18 mouse cellular contexts compared by ENCODE assay signal in genomic region chr16:38761972-38762371, GRCm38 (mm10). TPM values are rescaled to one million over a fixed set of nuclear protein-coding genes. Genes with fewer than 3 reads are reported as not detected.
DNase-seq lines count a peak whose midpoint lies in the region; ATAC-seq and TF ChIP-seq lines count a peak whose summit lies in the region.
"Had no signal": no experiment of that assay in that cellular context is flagged by ENCODE, and none has a peak within 500 bp of the region (broad histone marks: within the 10 kb centered on the region; RNA-seq: fewer than 3 reads in every experiment).

No protein-coding gene starts in this region.

- 0 out of 2 replicates have a peak, but pooled peaks cover 6% of the 10 kb centered on the region for H3K36me3 ChIP-seq in kidney, postnatal 0 days (ENCODE audit: insufficient read depth, low read length)
- H3K36me3 ChIP-seq in kidney, embryonic 14.5 days (ENCODE audit: control insufficient read depth, insufficient read depth, low read length): peaks cover 14% of the 10 kb centered on the region; the same call in 1 of the 2 replicates
- no peaks in the 10 kb centered on the region for H3K36me3 ChIP-seq in lung, embryonic 16.5 days (ENCODE audit: control insufficient read depth, insufficient read depth, low read length)

- DNase-seq in kidney, postnatal 0 days (ENCODE audit: low spot score): no peak
- no peak for DNase-seq in lung, postnatal 4 days
- DNase-seq in lung, postnatal 10 days: peak; percentile 57
- DNase-seq in lung, postnatal 36 days: peak; percentile 54
- DNase-seq in left cerebral cortex, adult 11 months (ENCODE audit: low spot score): no peak
- DNase-seq: adrenal gland, postnatal 10 days; cerebellum, adult 11 months; cerebellum, adult 8-10 months; cerebellum, postnatal 25 days; forebrain, postnatal 0 days; gastrocnemius, postnatal 14 days had no signal

- H3K27me3 ChIP-seq in kidney, postnatal 0 days (ENCODE audit: insufficient read depth, low read length): no peaks in the 10 kb centered on the region
- H3K27me3 ChIP-seq in kidney, embryonic 14.5 days (ENCODE audit: control insufficient read depth, insufficient read depth, low read length): no peaks in the 10 kb centered on the region
- H3K27me3 ChIP-seq in lung, embryonic 16.5 days (ENCODE audit: control insufficient read depth, insufficient read depth, low read depth, low read length): no peaks in the 10 kb centered on the region
- H3K27me3 ChIP-seq: embryonic facial prominence, embryonic 13.5 days; forebrain, embryonic 13.5 days; heart, embryonic 15.5 days; hindbrain, embryonic 13.5 days had no signal

- no peak for ATAC-seq in kidney, postnatal 0 days (replicated peaks; ENCODE audit: low FRiP score, low read depth)
- no peak for ATAC-seq in kidney, embryonic 14.5 days (ENCODE audit: low FRiP score, low TSS enrichment)
- peak; percentile 56 for ATAC-seq in lung, embryonic 16.5 days (ENCODE audit: low read depth)
- ATAC-seq: forebrain, embryonic 13.5 days; forebrain, postnatal 0 days had no signal

- TF ChIP-seq CTCF in kidney, postnatal 0 days (IDR thresholded peaks at IDR 0.05; ENCODE audit: low read depth): no peak

- H3K9ac ChIP-seq in kidney, postnatal 0 days (ENCODE audit: low read depth, low read length): no peak overlapping the region
- H3K9ac ChIP-seq in kidney, embryonic 14.5 days (ENCODE audit: low read depth, low read length): no peak overlapping the region
- no peak overlapping the region for H3K9ac ChIP-seq in lung, embryonic 16.5 days (ENCODE audit: low read length)
- H3K9ac ChIP-seq: embryonic facial prominence, embryonic 13.5 days; forebrain, embryonic 13.5 days; forebrain, postnatal 0 days; heart, embryonic 15.5 days; hindbrain, embryonic 13.5 days had no signal

- WGBS in kidney, postnatal 0 days: 78% methylated on average over 5 of the region's 5 CpGs
- 87% methylated on average over 5 of the region's 5 CpGs for WGBS in kidney, embryonic 14.5 days
- WGBS in lung, embryonic 16.5 days: 75% methylated on average over 5 of the region's 5 CpGs

- H3K9me3 ChIP-seq in kidney, postnatal 0 days (replicated peaks; ENCODE audit: low read length): no peaks in the 10 kb centered on the region
- H3K9me3 ChIP-seq in kidney, embryonic 14.5 days (ENCODE audit: control insufficient read depth, low read length): no peaks in the 10 kb centered on the region
- no peaks in the 10 kb centered on the region for H3K9me3 ChIP-seq in lung, embryonic 16.5 days (ENCODE audit: control insufficient read depth, low read length)
- H3K9me3 ChIP-seq: embryonic facial prominence, embryonic 13.5 days; forebrain, embryonic 13.5 days; heart, embryonic 10.5 days; heart, embryonic 15.5 days; hindbrain, embryonic 13.5 days had no signal

- no peak overlapping the region for H3K4me3 ChIP-seq in kidney, postnatal 0 days (replicated peaks; ENCODE audit: low read depth, low read length)
- H3K4me3 ChIP-seq in kidney, embryonic 14.5 days (ENCODE audit: low read length): no peak overlapping the region
- H3K4me3 ChIP-seq in lung, embryonic 16.5 days (ENCODE audit: low read length): no peak overlapping the region
- H3K4me3 ChIP-seq: embryonic facial prominence, embryonic 13.5 days; forebrain, embryonic 13.5 days; heart, embryonic 10.5 days; heart, embryonic 15.5 days; hindbrain, embryonic 13.5 days had no signal

- H3K4me2 ChIP-seq in kidney, postnatal 0 days (ENCODE audit: low read length): no peak overlapping the region
- H3K4me2 ChIP-seq in kidney, embryonic 14.5 days (replicated peaks; ENCODE audit: low read depth, low read length): no peak overlapping the region
- H3K4me2 ChIP-seq in lung, embryonic 16.5 days (ENCODE audit: low read depth, low read length): no peak overlapping the region
- H3K4me2 ChIP-seq: embryonic facial prominence, embryonic 13.5 days; forebrain, embryonic 13.5 days; heart, embryonic 15.5 days; hindbrain, embryonic 13.5 days had no signal

- H3K4me1 ChIP-seq in kidney, postnatal 0 days (replicated peaks; ENCODE audit: insufficient read depth, low read length): no peaks in the 10 kb centered on the region
- no peaks in the 10 kb centered on the region for H3K4me1 ChIP-seq in kidney, embryonic 14.5 days (ENCODE audit: control insufficient read depth, insufficient read depth, low read length)
- H3K4me1 ChIP-seq in lung, embryonic 16.5 days (replicated peaks; ENCODE audit: control insufficient read depth, insufficient read depth, low read length): peaks cover 15% of the 10 kb centered on the region
- H3K4me1 ChIP-seq: forebrain, embryonic 13.5 days; hindbrain, embryonic 13.5 days had no signal

- peak overlapping the region; percentile 8; the same call in 1 of the 2 replicates for H3K27ac ChIP-seq in kidney, postnatal 0 days
- no peak overlapping the region for H3K27ac ChIP-seq in kidney, embryonic 14.5 days (ENCODE audit: low read depth, low read length)
- H3K27ac ChIP-seq in lung, embryonic 16.5 days (ENCODE audit: low read length): peak overlapping the region; percentile 58
- H3K27ac ChIP-seq: embryonic facial prominence, embryonic 13.5 days; forebrain, embryonic 13.5 days; heart, embryonic 10.5 days; heart, embryonic 15.5 days; hindbrain, embryonic 13.5 days had no signal

RNA-seq across cellular contexts. Expression of gene B4galt4, which starts 19.9 kb away (rescaled TPM):
- 28.8 and 29.9 TPM in 2 replicates for polyA plus RNA-seq in kidney, postnatal 0 days (2015; fragmentation: Nextera tagmentation; extraction: Ambion mirVana)
- polyA plus RNA-seq in kidney, embryonic 14.5 days (2014; fragmentation: Nextera tagmentation; extraction: Ambion mirVana): 24.5 and 32.7 TPM in 2 replicates
- 34.7 and 38.1 TPM in 2 replicates for polyA plus RNA-seq in lung, embryonic 16.5 days (2015; fragmentation: Nextera tagmentation; extraction: Ambion mirVana)

RNA-seq across cellular contexts. Expression of gene Upk1b, which starts 38.2 kb away (rescaled TPM):
- polyA plus RNA-seq in kidney, postnatal 0 days (2015; fragmentation: Nextera tagmentation; extraction: Ambion mirVana): 33.9 and 47.9 TPM in 2 replicates
- polyA plus RNA-seq in kidney, embryonic 14.5 days (2014; fragmentation: Nextera tagmentation; extraction: Ambion mirVana): 1.6 and 2.2 TPM in 2 replicates
- polyA plus RNA-seq in lung, embryonic 16.5 days (2015; fragmentation: Nextera tagmentation; extraction: Ambion mirVana): 14.8 and 20.6 TPM in 2 replicates
- polyA plus RNA-seq: forebrain, embryonic 13.5 days had no signal

RNA-seq across cellular contexts. Expression of gene Arhgap31, which starts 48.9 kb away (rescaled TPM):
- 5.4 and 5.9 TPM in 2 replicates for polyA plus RNA-seq in kidney, postnatal 0 days (2015; fragmentation: Nextera tagmentation; extraction: Ambion mirVana)
- polyA plus RNA-seq in kidney, embryonic 14.5 days (2014; fragmentation: Nextera tagmentation; extraction: Ambion mirVana): 7.3 and 10.0 TPM in 2 replicates
- polyA plus RNA-seq in lung, embryonic 16.5 days (2015; fragmentation: Nextera tagmentation; extraction: Ambion mirVana): 21.5 and 23.9 TPM in 2 replicates

Comparison
In these comparisons a context has a peak if more than half of its experiments do, and no peak if none do; other contexts are left out.
1. DNase-seq: peak in lung, postnatal 10 days (single experiment) and lung, postnatal 36 days (single experiment); none in kidney, postnatal 0 days (single experiment), lung, postnatal 4 days (0 of 2) and left cerebral cortex, adult 11 months (single experiment).